Mouse (Mus musculus): ENCODE results near the gene Gdap2.

DNA sequence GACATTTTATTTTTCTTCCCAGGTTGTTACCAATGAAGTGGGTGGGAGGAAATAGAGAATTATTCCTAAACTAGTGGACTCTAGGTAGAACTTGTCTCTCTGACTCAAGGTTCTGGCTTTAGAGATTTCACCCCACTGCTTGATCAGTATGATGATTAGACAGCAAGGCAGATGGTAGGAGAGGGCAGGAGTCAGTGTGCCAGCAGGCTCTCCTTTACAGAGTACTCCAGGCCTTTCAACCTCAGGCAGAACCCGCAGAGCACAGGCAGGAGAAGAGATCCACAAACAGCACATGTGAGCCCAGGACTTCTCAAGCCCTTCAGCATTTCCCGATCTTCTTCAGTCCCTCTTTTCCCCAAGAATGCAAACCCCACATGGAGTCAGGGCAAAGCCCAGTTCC is 43.5 kb upstream of the Gdap2 start:
- no peak for TF ChIP-seq POLR2A (IDR thresholded peaks at IDR 0.05; ENCODE audit: low read depth, low read length)
- TF ChIP-seq CTCF (IDR thresholded peaks at IDR 0.05; ENCODE audit: borderline replicate concordance, insufficient read depth, low read length) = no peak
